Mouse (Mus musculus) heart, adult 2 months (tissue): Measurements from ENCODE around the gene Iqschfp.

ENCODE experiments used
- CTCF ChIP-seq: fragments of 200-600 bp; IDR thresholded peaks from 2 replicates; pipeline ENCODE4 v1.8.1; 2022; ENCODE audit warnings: antibody characterized with exemption, mild to moderate bottlenecking, moderate library complexity
- EP300 ChIP-seq: fragments of 200-500 bp; IDR thresholded peaks from 2 replicates; pipeline ENCODE4 v1.6.1; 2011; ENCODE audit warnings: low read depth, low read length, control low read depth; ENCODE audit not compliant: insufficient read depth

DNA sequence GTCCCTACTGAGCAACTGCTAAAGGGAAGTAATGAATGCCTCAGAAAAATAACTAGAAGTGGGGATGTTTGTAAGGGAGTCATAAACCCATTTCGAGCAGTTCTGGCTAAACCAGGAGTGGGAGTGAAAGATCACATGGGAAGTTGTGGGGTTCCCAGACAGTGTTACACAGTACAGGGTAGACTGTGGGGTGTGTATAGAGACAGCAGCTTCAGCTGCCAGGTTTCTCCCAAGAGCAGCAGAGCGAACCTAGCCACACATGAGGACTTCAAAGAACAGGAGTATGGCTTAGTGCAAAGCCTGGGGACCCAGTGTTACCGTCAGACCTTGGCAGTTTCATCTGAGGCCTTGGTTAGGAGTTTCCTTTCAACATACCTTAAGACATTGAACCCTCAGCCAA lies 740.7 kb downstream of the Iqschfp start:
- TF ChIP-seq CTCF (no peak), EP300 (no peak)
